Mouse (Mus musculus) large intestine, adult 2 months (tissue): ENCODE results near the gene Dpm3. TPM values are rescaled to one million over a fixed set of nuclear protein-coding genes. Genes with fewer than 3 reads are reported as not detected.
A peak's percentile ranks its signal among the peaks of the same experiment; 100 is the strongest.

Experiments used
- DNase-seq: peaks from one replicate; pipeline ENCODE4 v3.0.0-alpha.2; 2012; ENCODE audit warnings: low read depth, low spot score
- WGBS: fragments of 180-500 bp; shearing (Covaris S2); methylation state at CpG from one replicate; pipeline ENCODE4 v1.1.7; 2018; 5-methylcytosine and 5-hydroxymethylcytosine counted together
- polyA plus RNA-seq: library from polyadenylated mRNA; depleted of rRNA; stranded (reverse); fragments of >200 nt; gene quantifications from 2 replicates; pipeline ENCODE4 v1.2.3, GENCODE M21; 2012

Gene Dpm3
- polyA plus RNA-seq, 1 experiment = 356 TPM

DNA sequence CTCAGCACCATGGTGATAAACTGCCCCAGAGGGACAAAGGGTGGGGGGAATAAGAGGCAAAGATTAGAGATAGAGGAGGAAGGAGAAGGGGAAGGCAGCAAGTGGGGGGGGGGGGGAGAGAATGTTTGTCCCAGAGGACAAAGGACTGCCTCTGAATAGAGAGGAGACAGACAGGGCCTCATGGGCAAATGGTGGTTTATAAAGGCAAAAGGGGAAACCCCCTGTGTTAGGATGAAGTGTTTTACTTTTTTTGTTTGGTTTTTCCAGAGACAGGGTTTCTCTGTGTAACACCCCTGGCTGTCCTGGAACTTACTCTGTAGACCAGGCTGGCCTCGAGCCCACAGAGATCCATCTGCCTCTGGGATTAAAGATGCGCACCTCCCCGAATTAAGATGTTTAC lies 1.1 kb downstream of the Dpm3 start:
- DNase-seq = no peak

DNA sequence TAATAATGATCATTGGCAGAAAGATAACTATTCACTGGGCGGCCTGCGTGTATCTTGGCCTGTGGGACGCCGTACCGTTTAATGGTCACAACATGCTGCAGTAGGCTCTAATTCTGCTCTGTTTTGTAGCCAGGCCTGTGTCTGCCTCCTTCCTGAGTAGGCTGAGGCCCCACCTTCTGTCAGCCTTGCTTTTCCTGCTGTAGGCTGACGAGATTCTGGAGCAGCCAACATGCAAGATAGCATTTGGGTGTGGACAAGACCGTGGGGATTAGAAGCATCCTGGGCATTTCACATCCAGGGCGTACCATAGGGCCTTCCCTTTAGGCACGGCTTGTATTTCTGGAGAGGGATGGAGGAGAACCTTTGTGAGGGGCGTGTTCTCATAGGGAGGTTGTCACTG lies 3.3 kb downstream of the Dpm3 start:
- WGBS = 69% methylated on average over 10 of the region's 10 CpGs
- DNase-seq = no peak

More for the DNA sequence above, 1.1 kb downstream of the Dpm3 start:
- WGBS = 79% methylated on average over 3 of the region's 3 CpGs

- under 1% methylated on average over 20 of the region's 20 CpGs for WGBS
- DNase-seq = no peak
These were observed 7.3 kb downstream of the Dpm3 start for GRCm38 (mm10) chr3:89266439-89266893.

- no peak for DNase-seq
- WGBS = 80% methylated on average over 8 of the region's 8 CpGs
These were observed 9.8 kb downstream of the Dpm3 start for GRCm38 (mm10) chr3:89268916-89269315.

DNA sequence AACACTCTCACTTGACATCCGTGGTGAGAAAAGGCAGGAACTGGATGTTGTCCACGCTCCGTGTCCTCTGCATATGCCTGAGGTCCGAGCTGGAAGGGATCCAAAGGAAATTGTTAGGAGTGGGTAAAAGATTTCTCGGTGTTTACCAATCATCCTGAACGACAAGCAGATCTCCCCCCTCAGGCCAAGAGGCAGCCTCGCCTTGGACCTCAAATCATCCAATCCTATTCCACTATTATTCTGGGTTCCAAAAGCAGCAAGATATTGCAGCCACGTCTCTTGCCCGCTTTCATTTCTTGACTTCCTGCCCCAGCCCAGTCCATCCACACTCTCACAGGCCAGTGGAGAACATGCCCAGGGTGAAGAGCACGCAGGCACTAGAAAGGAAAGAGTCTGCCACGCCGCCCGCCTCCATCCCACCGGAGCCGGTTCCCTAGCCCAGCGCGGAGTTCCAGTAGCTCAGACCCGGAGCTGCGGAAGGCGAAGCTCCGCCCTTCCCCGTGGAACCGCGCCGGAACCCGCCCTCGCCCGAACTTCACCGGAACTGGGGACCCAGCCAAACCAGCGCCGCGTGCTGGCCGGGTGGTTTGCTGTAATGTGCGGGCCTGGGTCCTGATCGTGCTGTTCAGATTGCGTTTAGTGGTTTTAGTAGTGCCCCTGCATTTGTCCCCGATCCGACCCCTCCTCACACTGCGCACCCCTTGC lies 11.0 kb downstream of the Dpm3 start, which contains the start of gene Slc50a1:
Slc50a1 (minus strand) TSS at position 520 of the 705 bp plus-strand sequence.
- WGBS = 2% methylated on average over 39 of the region's 39 CpGs
- DNase-seq = no peak

DNA sequence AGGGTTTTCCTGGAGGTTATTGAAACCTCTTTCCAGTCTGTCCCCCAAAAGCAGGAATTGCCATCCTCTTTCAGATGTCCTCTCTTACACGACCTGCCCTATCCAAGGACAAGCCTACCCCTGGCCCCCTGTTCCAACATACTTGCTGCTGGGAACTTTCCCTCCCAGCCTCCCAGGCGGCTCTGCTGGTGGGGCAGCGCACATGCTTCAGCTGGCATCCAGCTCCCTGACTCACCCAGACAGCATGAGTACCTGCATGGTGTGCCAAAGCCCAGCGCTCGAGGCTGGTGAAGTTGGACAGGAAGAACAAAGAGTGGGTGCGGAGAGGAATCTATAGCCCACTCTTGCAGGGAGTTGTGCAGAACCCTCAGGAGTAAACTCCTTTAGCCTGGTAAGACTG lies 11.7 kb downstream of the Dpm3 start:
- no peak for DNase-seq
- 46% methylated on average over 6 of the region's 6 CpGs for WGBS

DNA sequence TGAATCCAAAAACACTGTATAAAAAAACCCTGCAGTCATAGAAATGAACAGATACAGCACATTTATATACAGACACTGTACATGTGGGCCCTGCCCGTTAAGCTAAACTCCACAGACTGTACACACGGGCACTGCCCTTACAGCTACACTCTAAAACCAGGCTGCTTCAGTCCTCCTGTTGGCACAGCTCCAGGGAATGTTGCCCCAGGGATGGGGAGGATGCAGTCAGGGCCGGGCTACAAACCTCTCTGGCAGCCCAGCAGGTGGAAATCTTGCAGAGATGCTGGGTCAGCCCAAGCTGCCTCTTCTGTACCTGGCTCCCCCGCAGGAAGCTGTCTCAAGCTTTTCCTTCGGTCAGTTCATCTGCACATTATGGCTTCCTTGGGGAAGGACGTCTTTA lies 12.6 kb downstream of the Dpm3 start:
- WGBS = 53% methylated on average over 6 of the region's 6 CpGs
- no peak for DNase-seq

DNA sequence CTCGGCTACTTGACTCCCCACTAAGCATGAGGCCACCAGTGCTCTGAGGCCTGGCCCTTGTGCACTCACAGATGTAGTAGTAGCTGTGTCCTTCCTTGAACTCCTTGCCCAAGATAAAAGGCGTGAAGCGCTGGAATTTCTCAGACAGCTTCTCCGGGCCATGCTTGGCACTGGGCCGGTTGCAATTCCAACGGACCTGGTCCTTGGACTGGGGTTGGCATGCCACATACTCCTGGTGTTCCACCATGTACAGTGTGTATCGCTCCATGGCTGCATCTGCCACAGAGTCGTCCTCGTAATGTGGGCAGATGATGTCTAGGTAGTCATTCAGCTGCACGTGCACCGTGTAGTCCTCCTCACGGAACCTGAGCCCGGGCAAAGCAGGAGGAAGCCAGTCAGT lies 16.9 kb downstream of the Dpm3 start:
- WGBS = 60% methylated on average over 13 of the region's 13 CpGs
- DNase-seq = no peak

GRCm38 (mm10) chr3:89277281-89278021 lies 18.3 kb downstream of the Dpm3 start:
- DNase-seq = no peak
- WGBS = 23% methylated on average over 14 of the region's 14 CpGs

DNA sequence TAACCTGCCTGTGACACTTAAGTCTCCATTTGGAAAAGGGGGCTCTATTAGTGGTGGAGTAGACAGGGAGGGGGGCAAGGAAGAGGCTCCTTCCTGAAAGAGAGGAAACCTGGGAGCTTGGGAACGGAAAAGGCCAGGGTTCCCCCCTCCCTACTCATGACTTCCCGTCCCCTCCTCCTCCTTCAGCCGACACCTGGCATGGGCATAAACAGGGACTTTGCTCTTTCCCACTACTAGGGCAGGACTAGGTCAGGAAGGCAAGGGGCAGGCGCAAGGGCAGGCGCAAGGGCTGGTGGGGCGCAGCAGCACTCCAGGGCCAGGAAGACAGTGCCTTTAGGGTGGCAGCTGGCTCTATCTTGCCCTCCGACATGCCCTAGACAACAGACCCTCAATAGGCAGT lies 18.9 kb downstream of the Dpm3 start:
- DNase-seq = no peak
- WGBS = 30% methylated on average over 7 of the region's 7 CpGs

DNA sequence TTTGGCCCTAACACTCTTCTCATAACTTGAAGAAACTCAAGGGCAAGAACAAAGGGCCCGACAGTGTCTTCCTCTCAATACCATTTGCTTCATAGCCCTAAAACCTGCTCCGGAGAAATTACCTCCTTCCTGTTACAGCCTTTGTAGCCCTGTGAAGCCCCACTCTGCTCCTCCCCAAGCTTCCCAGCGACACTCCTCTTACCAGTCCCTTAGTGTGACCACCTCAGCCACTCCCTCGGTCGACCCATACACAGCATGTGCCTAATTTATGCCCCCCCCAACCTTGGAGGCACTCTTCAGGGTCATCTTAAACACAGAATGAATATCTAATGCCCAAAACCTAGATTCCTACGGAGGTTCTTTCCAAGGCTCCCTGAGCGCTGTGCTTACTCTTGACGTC lies 19.5 kb downstream of the Dpm3 start:
- no peak for DNase-seq
- WGBS = 20% methylated on average over 8 of the region's 8 CpGs

GRCm38 (mm10) chr3:89279153-89279890 lies 20.2 kb downstream of the Dpm3 start:
- 2% methylated on average over 35 of the region's 35 CpGs for WGBS
- DNase-seq = no peak

DNA sequence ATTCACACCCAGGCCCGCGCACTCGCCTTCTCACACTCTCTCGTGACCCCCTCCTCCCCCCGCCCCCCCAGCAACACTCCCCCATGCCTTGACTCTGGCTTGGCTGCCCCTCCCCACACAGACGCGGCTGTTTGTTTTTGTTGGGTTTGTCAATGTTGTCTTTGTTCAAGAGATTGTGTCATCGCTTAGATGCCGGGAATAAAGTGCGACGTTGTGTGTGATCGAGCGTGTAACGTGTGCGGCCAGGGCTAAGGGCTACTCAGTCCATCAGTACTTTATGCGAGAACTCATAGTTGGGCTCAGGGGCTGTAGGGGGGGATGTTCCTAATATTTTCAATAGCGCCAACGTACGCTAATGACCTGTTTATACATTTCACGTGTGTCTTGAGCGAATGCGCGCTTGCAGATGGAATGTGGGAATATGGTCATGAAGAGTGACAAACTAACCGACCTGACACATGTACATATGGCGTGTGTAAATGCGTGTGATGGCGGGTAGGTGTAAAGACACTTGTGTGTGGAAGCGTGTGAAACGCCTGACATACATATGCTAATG lies 21.0 kb downstream of the Dpm3 start:
- under 1% methylated on average over 29 of the region's 29 CpGs for WGBS
- no peak for DNase-seq

DNA sequence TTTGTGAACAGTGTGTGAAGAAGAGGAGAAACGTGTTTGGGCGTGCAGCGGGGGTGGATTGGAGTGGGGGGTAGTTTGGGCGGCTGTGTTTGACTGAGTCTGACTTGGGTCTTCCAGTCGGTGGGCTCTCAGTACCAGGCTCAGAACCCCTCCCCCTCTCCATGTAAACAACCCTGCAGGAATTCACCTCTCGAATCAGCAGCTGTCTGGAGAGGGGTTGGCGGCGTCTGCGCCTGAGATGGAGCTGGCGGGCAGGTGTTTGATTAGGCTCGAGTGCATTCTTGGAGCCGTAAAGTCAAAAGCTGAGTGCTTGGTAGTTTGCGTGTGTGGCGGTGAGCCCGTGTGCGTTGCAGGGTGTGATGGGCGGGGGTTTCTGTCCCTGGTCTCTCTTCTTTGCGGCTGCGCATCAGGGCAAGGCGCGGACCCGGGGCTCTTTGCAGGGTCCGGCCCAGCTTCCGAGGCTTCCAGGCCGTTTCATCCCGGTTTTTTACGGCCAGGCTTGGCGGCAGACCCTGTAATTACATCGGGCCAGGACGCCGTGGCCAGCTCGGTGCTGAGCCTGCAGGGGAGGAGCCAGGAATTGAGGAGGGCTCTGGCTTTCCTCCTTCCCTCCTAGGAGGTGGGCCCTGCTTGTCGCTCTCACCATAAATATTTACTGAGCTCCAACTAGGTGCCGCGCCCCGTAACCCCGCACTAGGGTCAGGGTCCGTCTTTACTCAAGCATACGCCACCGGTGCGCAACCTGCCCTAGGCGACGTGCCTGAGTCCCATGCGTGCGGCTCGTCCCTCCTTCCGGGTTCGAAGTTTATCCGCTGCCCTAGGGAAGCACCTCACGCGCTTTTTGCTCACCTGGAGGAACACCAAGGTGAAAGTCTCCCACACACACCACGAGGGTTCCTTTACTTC lies 21.7 kb downstream of the Dpm3 start, which contains the start of gene Efna1:
Efna1 (minus strand) TSS at position 537 of the 906 bp plus-strand sequence.
- peak; percentile 95 for DNase-seq
- 1% methylated on average over 52 of the region's 52 CpGs for WGBS

DNA sequence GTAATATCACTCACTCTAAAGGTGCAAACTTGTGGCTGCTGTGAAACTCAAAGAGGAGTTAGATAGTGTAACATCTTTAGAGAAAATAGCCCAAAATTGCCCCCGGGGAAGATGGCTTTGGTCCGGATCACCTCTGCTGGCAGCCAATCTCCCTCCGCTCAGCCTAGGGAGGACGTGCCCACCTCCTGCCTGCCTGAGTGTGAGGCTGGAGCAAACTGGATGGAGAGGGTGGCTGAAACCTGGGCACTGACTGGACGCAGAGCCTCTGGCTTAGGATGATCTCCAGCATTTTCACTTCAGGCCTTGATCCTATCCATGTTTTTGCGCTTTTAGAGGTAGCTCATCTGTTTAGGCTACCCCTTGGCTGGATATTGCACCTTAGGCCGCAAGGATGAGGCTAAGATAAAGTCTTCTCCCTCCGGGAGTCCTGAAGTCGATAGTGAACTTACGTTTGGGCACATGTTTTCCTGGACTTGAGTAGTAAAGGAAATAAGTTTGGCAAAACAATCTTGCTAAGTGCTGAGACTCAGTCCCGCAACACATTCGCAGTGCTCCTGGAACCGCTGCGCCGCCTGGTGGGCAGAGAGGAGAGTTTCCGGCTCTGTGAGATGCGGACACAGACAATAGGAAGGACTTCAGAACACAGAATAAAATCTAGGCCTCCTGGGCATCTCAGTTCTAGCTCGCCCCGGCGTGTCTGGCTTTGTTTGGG lies 22.6 kb downstream of the Dpm3 start:
- WGBS = 11% methylated on average over 20 of the region's 20 CpGs

GRCm38 (mm10) chr3:89282291-89282643 lies 23.1 kb downstream of the Dpm3 start:
- DNase-seq = no peak
- WGBS = 14% methylated on average over 4 of the region's 4 CpGs

More for the DNA sequence above, 22.6 kb downstream of the Dpm3 start:
- no peak for DNase-seq

- 33% methylated on average over 3 of the region's 3 CpGs for whole genome bisulfite sequencing
- DNase-seq = no peak
These were observed 25.1 kb downstream of the Dpm3 start for GRCm38 (mm10) chr3:89284261-89284660.

DNA sequence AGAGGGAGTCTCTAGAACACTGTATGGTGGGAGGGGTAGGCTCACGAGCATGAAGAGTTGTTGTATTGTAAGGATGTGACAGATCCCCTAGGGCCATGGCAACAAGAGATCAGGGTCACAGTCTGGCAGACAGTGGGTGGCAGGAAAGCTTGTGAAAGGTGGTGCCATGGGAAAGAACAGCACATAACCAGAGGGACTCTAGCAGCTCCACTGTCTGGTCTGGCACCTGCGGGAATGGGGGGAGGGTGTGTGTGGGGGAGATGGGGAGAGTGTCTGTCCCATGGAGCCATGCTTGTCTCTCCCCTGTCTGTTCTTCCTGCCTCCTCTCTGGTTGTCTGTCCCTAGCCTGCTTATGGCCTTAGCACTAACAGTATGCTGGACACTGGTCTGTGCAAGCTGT lies 26.4 kb downstream of the Dpm3 start:
- 69% methylated on average over 2 of the region's 2 CpGs for WGBS
- no peak for DNase-seq
